Mouse (Mus musculus) heart, adult 2 months (tissue): ENCODE results near the gene Cmya5.

Experiments used
- CTCF ChIP-seq: fragments of 200-600 bp; IDR thresholded peaks from 2 replicates; pipeline ENCODE4 v1.8.1; 2022; ENCODE audit warnings: antibody characterized with exemption, mild to moderate bottlenecking, moderate library complexity
- EP300 ChIP-seq: fragments of 200-500 bp; IDR thresholded peaks from 2 replicates; pipeline ENCODE4 v1.6.1; 2011; ENCODE audit warnings: low read depth, low read length, control low read depth; ENCODE audit not compliant: insufficient read depth
- POLR2A ChIP-seq: fragments of 200-500 bp; IDR thresholded peaks from 2 replicates; pipeline ENCODE4 v1.6.1; 2011; ENCODE audit warnings: mild to moderate bottlenecking, low read depth, low read length, control low read depth; ENCODE audit not compliant: insufficient read depth

DNA sequence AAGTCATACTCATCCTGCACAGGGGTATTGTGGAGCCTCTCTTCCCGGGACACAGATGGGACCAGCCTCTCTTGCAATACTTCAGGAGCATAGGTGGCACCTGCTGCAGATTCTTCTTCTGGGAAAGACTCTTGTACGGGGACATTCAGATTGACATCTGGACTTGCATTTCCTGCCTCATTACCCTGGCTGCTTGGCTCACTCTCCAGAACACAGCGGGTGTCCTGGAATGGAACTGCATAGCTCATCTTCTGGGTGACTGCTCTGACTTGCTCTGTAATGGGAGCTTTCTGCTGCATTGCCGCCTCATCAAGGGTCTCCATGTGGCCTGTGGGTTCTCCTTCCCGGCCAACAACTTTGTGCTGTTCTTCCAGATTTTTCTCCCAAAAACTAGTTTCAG, 55.0 kb downstream of the Cmya5 start:
- TF ChIP-seq CTCF (no peak), EP300 (no peak), POLR2A (no peak)
